Mouse (Mus musculus): ENCODE data around the gene Plekha1.

DNA sequence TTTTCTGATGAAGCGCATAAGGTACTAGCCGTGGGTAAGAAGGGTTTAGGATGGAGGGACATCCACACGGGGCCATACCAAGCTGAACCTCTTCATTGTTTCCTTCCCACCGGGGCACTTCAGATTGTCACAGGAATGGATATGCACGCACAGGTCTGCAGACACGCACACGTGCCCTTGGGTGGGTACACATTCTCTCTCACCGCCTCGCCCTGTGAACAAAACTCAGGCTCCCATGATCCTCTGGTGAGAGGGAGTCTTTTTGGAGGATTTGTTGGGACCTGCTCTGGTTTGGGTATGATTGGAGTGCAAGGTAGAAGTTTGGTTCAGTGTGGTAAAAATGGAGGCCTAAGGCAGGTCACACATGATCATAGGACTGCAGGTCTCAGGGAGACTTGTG is 67.4 kb downstream of the Plekha1 start:
- TF ChIP-seq CTCF (IDR thresholded peaks at IDR 0.05; ENCODE audit: borderline replicate concordance, insufficient read depth, low read length) (no peak), POLR2A (IDR thresholded peaks at IDR 0.05; ENCODE audit: low read depth, low read length) (no peak)

Measured in embryonic fibroblast, embryonic 13.5 days (primary cell).